Mouse (Mus musculus): ENCODE data around the gene Arhgap28.

Gene Arhgap28

DNA sequence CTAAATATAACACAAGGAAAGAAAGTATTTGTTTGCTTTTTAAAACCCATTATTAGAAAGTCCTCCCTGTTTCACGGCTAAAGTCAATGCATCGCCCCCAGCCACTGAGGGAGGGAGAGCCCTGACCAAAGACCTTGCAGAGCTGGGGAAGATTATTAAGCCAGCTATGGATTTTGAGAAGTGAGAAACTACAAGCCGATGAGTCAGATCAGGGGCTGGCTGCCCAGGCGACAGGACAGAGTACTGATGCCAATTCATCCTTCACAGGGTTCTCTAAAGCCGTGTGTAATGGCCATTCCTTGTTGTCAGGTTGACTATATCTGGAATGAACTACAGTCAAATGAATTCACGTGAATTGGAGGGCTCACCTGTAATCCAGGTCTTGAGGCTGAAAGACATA lies 62.9 kb downstream of the Arhgap28 start:
- in situ Hi-C loops (cut with MboI, MseI) = no loop called here

DNA sequence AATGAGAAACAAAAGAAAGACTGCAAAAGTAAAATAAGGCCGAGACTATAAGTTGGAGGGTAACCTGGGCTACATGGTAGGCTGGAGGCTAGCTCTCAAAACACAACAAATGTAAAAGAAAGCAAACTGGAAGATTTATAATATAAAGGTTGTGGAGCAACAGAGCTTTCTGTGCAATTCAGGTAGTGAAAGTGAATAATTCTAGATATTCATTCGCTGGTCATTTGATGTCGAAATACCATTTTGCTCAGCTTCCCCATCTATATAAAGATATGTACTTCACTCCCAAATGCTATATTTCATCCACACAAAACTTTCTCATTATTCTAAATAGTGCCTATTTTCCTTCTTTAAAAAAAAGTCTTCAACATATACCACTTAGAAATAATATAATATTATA lies 66.9 kb downstream of the Arhgap28 start:
- in situ Hi-C loops (cut with MboI, MseI) = no loop called here

DNA sequence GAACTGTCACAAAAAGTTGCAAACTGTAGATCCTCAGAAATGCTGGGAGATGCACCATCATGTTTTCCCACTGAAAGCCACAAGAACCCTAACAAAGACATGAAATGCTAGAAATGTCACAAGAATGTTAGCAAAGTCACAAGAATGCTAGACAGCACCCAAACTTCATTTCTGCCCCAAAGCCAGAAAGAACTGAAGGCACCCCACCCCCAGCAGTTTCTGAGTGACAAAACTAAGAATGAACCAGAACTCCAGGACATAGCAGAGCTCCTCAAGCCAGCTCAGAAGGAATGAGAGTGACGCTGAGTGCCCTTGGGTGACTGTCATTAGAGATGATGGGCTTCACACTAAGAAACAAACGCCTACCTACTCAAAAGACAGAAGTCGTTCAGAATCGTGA lies 68.4 kb downstream of the Arhgap28 start:
- in situ Hi-C loops (cut with MboI, MseI) = no loop called here

DNA sequence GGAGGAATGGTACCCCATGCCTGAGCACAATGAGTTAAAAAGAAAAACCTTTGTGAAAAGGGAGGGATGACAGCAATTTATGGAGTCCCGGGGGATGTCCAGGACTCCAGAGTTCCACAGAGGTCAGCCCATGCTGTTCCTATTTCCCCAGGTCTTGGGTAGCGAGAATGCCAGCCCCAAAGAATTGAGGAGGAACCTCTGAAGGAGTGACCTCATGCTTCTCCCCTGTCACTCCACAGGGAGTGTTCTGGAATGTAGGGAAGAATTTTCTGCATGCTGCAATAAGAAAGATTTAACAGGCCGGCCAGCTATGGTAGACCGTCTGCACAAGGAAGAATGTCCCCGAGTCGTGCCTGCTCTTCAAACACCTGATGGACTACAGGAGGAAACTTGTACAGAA lies 72.5 kb downstream of the Arhgap28 start:
- in situ Hi-C loops (cut with MboI, MseI) = no loop called here

DNA sequence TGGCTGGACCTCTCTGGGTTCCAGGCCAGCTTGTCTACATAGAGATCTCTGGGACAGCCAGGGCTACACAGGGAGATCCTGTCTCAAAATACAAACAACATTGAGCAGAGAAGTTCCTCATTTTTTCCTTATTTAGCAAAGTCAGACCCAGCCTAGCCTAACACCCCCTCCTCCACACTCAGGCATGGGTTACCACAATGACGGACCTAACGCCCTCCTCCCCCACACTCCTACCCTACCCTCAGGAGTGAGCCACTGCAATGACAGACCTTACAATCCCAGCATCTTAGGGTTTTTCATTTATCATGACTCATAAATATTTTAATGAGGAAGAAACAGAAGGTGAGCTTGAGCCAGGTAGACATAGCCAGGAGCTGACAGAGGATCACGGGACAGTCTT lies 73.0 kb downstream of the Arhgap28 start:
- in situ Hi-C loops (cut with MboI, MseI) = no loop called here

DNA sequence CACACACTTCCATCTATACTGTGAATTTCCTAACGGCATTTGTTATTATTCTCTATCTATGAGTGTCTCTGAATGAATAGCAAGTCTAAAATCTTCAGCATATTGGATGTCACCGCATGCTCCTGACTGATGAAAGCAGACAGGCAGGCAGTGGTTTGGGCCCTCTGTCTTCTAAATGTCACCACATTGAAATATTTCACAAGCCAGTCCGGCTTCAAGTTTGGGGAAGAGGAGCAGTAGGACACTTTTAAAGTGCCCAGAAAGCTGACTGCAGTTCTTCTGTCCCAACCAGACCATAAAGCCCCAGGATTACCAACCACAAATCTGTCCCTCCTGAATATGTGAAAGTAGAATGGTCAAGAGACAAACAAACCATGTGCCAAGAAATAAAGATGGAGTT lies 73.5 kb downstream of the Arhgap28 start:
- in situ Hi-C loops (cut with MboI, MseI) = no loop called here

DNA sequence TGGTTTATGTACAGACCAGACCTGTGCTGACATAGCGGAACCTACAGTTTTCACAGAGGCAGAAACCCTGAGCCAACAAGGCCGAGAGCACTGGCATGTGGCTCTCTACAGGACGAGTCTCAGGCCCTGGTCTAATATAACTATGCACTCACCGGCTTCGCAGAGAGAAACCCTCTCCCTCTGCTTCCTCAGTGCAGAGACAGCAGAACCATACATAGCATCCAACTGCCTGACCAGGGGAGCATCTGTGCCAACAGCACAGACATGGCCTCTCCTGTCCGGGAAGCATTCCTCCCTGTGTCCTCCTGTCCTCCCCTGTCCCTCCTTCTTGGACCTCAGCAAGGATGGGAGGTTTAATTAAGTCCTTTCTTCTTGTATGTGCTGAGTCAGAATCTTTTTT lies 75.6 kb downstream of the Arhgap28 start:
- in situ Hi-C loops (cut with MboI, MseI) = no loop called here

DNA sequence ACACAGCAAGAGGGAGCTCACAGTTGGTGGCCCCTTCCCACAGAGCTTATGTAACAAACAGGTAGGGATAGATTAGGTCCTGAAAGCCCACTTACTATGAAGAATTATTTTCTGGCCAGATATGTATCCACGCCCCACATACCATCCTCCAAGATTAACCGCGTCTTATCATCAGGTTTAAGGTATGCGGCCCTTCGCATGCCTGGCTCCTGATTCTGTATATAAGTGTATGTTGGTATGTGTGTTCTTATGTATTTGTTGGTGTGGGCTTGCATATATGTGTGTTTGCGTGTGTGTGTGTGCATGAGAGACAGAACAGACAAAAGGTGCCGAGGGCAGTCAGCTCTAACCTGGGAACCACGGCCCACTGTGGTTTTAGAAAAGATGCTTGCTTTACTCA lies 76.1 kb downstream of the Arhgap28 start:
- in situ Hi-C loops (cut with MboI, MseI) = no loop called here

DNA sequence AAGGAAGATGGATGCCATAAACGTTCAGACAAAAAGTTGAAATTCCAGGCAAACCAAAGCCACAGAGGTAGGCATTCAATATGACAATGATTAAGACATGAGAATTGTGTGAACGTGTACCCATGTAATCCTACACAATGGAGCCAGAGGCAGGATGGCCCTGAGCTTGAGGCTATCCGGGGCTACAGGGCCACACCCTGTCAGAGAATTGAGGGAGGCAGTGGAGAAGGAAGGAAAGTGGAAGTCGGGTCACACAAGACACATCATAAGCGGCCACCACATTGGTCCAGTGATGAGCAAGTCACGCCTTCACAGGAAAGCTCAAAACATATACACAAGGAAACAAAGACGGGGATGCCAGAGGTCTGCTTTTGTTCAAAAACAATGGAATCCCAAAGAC lies 84.0 kb downstream of the Arhgap28 start:
- in situ Hi-C loops (cut with MboI, MseI) = no loop called here

DNA sequence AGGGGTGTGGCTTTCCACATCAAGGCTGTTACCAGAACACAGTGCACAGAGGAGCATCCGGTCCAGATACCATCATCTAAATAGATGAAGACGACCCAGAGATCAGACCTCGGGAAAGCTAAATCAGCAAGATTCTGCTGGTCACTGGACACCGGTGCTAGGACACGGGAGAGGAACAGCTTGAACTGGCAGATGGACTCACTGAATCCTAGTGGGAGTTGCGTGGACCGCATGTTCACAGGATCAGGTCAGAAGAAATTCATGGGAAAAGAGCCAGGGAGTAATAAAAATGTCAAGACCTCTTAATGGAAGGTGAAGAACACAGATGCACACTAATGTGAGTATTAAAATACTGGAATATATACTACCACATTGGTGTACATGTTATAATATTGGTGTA lies 85.7 kb downstream of the Arhgap28 start:
- in situ Hi-C loops (cut with MboI, MseI) = no loop called here

DNA sequence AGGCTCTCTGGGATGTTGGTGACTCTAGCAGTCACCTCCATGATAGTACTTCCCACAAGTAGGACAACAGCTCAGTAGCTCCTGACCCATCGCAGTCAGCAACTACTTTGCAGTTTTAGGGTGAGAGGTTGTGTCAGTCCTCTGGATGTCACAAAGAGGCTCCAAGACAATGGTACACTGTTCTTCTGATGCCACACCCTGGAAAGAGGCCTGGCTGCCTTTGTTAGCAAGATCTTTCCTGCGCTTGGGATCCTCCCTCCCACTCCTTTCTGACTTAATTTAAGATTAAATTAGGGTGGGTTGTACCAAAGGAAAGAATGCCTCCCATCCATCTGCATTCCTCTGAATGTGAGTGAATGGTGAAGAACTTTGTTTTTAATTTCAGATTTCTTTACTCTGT lies 87.0 kb downstream of the Arhgap28 start:
- in situ Hi-C loops (cut with MboI, MseI) = no loop called here

DNA sequence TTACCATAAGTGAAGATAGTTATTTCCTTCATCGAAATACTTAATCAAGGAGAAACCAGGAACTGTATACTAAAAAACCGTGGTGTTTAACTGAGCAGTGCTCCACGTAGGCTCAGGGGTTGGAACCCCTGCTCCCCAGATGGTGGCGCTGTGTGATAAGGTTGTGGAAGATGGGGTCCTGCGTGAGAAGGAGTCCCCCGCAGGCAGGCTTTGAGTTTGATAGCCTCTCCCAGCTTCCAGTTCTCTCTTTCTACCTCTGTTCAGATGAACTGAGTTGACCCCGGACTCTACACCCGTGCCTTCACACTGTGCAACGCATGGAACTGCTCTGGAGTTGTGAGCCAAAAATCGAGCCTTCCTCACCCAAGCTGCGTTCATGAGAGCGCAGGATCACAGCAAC lies 91.3 kb downstream of the Arhgap28 start:
- in situ Hi-C loops (cut with MboI, MseI) = no loop called here

DNA sequence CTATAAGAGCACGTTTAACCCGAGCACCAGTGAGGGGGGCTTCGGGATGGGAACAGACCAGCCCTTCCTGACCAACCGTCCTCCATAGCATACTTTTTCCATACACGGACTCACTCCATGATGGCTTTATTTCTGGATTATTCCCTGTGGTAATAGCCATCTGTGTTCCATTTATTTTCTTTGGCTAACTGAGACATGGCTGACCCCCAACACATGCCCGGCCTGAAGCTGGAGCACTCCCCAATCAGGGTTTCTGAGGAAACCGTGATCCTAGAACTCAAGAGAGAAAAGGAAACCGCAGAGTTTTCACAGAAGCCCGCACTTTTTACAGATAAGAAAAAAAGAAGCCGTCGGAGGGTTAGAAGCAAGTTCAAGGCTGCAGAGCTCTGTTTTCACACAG lies 91.9 kb downstream of the Arhgap28 start:
- in situ Hi-C loops (cut with MboI, MseI) = no loop called here

DNA sequence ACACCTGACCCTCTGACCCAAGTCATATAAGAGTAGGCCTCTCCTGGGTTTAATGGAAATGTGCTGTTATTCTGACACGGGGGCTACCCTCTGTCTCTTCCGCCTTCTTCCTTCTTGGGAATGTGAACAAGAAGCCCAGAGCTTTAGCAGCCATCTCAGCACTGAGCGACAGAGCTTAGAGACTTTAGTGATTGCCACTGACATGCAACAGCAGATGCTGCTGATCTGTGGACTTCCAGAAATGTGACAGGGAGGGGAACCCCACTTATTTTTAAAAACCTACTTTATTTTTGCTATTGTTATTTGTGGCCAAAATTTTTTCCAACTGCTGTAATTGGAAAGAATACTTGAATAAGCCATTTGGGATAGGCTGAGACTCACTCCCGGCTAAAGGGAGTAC lies 95.4 kb downstream of the Arhgap28 start:
- in situ Hi-C loops (cut with MboI, MseI) = no loop called here

DNA sequence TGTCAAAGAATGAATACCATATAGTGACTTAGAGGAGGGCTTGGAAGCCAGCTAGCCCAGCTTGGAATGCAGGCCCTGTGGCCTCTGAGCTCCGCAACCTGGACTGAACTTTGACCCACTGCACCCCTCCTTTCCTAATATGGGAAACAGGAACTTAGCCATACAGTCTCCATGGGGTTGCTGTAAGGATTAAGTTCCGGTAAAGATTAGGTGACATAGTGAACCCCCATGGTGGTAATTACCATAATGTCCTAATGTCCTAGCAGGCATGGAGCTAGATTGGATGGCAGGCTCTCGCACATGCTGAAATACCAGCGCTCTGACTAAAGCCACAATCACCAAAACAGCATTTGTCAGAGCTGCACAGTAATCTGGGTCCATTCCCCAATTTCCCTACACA lies 95.8 kb downstream of the Arhgap28 start:
- in situ Hi-C loops (cut with MboI, MseI) = no loop called here

DNA sequence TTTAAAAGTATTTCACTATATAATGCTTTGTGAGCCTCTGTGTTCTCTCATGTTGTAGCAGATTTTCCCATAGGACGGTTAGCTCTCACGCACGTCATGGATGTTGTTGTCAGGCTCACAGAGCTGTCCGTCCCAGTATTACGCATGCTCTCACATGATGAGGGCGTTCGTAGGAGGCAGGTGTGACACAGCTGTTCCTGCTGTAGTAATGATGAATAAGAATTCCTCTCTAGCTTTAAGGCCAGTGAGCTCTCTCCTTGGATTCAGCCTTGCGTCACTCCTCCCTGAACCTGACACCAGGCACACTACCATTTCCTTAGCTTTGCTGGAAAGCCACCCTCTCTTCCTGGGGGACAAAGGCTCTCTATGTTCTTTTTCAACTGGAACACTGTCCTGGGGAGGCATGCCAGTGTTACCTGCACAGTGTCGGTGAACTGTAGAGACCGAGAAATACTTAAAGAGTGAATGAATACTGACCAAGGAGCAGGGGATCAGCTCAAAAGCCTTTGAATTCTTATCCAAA lies 96.3 kb downstream of the Arhgap28 start:
- in situ Hi-C loops (cut with MboI, MseI) = no loop called here

DNA sequence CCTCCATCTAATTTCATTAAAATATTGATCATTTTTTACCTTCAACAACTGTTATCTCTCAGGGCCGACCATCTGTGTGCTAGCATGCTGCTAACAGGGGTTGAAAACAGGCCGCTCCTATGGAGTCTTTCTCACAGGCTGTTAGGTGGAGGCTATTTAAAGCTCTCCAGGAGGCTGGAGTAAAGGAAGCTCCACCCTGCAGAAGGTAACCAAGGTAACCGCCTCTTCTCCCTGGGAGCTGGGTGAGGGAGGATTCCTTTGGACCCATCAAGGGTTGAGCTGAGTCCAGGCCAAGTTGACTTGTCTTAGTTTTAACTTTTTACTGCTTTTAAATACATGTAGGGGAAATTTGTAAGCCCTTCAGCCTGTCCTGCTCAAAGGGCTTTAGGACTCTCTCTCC lies 97.7 kb downstream of the Arhgap28 start:
- in situ Hi-C loops (cut with MboI, MseI) = no loop called here

DNA sequence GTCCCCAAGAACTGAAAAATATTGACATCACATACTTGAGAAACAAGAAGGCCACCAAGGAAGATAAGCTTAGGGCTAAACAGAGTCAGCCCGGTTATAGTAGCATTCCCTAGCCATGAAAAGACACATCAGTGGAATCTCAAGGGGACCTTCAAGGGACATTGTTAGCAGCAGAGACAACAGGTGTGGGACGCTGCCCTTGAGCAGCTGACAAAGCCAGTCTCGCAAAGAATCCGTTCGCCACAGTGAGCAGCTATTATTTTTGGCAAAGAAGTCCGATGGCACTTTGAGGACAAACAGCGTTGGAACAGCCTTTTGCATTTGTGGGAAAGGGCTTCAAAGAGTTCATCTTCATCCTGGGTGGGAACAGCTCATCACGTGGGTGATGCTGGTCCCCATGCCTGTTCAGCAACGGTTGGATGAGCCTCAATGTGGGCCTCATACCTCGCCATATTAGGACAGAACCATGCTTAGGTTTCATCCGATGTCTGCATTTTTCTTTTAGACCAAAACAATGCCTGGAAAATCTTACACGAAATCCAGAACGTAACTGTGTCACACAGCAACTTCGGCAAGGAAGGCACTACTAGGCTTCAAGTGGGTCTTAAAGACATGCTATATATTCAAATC lies 99.5 kb downstream of the Arhgap28 start:
- in situ Hi-C loops (cut with MboI, MseI) = no loop called here

DNA sequence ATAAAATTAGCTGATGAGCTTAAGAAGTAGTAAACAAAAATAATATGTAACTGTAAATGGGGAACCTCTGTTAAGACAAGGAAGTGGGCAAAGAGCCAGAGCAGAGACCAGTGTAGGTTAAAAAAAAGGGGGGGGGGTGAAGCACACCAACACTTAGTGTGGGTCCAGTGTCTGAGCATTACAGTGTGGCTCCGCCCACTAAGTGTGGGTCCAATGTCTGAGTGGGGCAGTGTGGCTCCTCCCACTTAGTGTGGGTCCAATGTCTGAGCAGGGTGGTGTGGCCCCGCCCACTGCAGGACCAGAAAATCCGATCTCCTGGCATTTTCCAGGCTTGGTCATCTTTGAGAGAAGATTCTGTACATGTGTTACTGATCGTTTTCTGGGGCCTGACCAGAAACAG lies 101.1 kb downstream of the Arhgap28 start:
- in situ Hi-C loops (cut with MboI, MseI) = no loop called here

DNA sequence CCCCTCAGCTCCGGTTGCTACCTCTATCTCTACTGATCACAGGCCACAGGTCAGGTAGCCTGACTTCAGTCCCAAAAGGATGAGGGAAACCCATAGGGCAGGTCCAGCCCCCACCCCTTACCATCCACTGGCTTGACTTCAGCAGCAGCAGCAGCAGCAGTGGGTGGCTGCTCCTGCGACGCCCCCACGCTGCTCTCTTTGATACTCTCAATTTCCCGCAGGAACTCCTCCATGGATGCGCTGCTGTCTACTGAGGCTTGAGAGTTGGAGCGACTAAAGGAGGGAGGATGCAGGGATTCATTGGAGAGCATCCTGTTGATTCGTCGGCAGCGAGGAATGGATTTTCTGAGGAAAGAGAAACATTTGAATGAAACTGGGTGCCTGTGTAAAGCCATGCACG lies 102.8 kb downstream of the Arhgap28 start:
- in situ Hi-C loops (cut with MboI, MseI) = no loop called here

DNA sequence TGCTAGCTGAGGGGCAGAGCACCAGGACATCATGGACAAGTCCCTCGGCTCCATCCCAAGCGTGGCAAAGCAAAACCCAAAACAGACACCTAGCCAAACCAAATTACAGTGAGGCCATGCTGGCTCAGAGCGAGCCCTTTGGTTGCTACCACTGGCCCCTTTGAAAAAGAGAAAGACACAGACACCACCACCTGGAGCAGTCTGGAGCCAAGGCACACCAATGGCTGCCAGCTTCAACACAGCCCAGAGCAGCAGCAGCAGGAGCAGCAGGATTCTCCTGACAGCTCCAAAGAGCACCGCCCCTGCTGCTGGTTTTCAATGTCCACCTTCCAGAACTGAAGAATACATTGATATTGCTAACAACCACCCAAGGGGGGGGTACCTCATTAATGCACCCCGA lies 104.5 kb downstream of the Arhgap28 start:
- in situ Hi-C loops (cut with MboI, MseI) = no loop called here

DNA sequence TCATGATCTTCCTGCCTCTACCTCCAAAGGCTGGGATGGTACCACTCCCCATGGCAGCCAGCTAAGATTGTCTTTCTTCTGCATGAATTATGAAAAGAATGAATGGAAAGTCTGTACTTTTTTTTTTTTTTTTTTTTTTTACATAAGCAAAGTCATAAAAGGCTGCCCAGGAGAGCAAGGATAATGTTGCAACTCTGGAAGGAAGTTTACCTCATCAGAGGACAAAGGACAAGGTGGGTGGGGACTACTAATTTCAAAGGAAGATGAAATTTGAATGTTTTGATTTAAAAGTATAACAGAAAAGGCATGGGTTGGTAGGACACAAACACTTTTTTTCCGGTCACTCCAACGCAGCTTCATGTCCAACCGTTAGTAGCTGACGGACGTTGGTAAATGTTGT lies 107.5 kb downstream of the Arhgap28 start:
- in situ Hi-C loops (cut with MboI, MseI) = no loop called here

DNA sequence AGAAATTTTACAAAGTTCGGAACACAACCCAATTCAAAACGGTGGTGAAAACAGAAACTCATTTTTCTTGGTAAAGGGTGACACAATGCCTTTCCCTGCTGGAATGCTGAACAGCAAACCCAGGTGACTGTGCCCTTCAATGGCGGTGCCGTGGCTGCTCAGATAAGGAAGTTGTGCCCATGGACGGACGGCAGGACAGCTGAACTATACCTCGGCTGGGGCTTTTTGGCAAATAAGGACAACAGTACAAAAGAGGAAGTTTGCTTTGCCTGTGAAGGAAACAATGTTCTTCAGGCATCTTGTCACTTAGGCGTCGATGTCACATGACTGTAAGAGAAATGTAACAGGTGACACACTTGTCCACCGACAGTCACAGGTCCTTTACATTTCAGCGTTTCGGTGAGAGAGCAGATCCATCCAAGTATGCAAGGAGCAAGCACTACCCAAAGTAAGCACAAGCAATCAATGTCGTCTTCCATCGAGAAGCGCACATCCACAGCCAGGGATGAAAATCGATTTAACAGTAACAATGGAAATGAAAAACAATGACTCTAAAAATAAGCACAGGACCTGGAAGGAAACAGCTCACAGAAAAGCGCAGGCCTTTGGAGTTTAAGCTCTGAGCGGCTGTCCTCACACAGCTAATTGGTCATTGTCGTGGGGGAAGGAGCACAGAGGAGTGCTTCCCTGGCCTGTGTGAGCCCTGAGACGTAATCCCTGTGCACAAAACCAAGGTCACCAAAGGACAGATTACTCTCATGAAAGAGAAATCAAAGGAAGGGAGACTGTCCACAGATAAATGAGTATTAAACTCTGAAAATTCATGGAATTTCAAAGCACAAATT lies 114.2 kb downstream of the Arhgap28 start:
- in situ Hi-C loops (cut with MboI, MseI) = loop anchor here (5.0 kb wide), 1 partner anchor 93 kb away; no protein-coding TSS in a partner anchor

All from regulatory T cell (primary cell).